Mouse (Mus musculus) embryonic fibroblast, embryonic 13.5 days (primary cell): ENCODE measurements around the gene AI854703.

Experiments
- CTCF ChIP-seq: IDR thresholded peaks from 2 replicates; pipeline ENCODE4 v1.5.1; 2011; ENCODE audit warnings: mild to moderate bottlenecking, control low read depth, low read length, moderate library complexity, borderline replicate concordance; ENCODE audit not compliant: insufficient read depth
- POLR2A ChIP-seq: IDR thresholded peaks from 2 replicates; pipeline ENCODE4 v1.6.1; 2011; ENCODE audit warnings: low read depth, mild to moderate bottlenecking, control low read depth, low read length, moderate library complexity

GRCm38 (mm10) chr6:48636515-48636914 is 10.0 kb downstream of the AI854703 start:
- TF ChIP-seq POLR2A = no peak
- TF ChIP-seq CTCF = no peak
